Mouse (Mus musculus) natural killer cell, adult 2 months (primary cell): ENCODE results near the gene Fn3krp.
A peak's percentile ranks its signal among the peaks of the same experiment; 100 is the strongest.

Source experiments
- DNase-seq, 2 experiments: peaks; one replicate each; pipeline ENCODE4 v3.0.0; 2022; ENCODE audit warnings: low spot score in 2 of 2

Fn3krp gene

DNA sequence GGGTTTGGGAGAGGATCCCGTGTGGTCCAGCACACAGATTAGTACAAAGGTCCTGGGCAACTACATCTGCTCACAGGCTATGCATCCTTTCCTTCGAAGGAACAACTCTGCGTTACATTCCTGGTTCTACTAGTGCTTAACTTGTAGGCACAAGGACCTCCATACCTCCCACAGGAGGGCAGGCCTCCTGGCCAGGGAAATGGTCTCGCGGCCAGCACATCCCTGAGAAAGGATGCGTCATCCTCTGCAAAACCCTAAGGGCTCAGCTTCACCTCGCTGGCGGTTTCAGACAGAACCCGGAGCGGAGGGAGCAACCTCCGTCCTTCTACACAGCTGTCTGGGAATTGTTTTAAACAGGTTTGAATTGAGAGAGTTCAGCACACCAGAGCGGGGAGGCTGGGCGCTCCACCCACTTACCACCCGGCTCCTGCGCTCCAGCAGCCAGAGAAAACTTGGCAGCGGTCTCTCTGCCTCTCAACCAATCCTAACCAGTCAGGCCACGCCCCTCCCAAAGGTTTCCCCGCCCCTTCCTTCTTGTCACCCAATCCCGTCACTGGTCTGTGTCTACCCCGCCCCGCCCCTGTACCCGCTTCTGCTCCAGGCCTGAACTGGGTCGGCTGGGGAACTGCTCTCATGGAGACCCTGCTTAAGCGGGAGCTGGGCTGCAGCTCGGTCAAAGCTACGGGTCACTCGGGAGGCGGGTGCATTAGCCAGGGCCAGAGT, at the start of gene Fn3krp:
Gene Fn3krp (plus strand): TSS at position 572 of the 723 bp plus-strand sequence.
- peak; percentile 96 to 97 for DNase-seq

DNA sequence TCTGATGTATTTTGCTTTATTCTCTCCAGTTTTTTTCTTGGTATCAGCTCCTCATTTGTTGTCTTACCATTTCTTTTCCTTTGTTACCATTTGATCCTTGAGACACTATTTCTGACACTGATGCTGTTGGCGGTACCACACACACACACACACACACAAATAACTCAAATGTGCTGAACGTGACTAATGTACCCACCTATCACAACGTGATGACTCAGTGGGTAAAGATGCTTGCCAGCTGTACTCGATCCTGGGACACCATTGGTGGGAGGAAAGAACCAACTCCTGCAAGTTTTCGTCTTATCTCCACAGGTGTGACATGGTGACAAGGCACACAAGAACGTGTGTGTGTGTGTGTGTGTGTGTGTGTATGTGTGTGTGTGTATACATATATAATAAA, 47.9 kb upstream of the Fn3krp start:
- DNase-seq: no peak

DNA sequence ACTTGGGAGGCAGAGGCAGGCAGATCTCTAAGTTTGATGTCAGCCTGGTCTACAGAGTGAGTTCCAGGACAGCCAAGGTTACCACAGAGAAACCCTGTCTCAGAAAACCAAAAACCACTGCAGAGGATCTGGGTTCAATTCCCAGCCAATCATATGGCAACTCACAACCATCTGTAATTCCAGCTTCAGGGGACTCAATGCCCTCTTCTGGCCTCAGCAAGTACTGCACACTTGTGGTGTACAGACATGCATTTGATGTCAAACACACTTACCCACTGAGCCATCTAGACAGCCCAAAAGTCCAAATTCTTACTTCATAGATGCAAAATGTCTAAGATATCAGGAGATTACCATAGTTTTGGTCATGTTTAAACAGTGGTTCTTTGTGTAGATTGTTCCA, 42.6 kb upstream of the Fn3krp start:
- no peak for DNase-seq

DNA sequence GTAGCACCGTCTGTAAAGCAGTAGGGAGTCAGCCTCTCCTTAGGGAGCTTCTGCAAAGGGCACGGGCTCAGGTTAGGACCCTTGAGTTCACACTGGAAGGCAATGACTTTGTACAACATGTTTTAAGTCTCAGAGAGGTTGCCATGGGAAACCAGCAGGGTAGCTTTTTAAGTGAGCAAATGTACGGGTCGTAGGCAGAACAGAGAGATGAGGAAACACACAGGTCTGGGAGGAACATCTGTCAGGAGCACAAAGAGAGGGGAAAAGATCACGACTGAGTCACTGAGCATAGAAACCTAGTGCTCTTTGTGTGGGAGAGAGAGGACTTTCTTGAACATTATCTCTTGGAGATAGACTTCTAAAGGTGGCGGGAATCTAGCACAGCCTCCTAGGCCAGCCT, 40.9 kb upstream of the Fn3krp start:
- no peak for DNase-seq

DNA sequence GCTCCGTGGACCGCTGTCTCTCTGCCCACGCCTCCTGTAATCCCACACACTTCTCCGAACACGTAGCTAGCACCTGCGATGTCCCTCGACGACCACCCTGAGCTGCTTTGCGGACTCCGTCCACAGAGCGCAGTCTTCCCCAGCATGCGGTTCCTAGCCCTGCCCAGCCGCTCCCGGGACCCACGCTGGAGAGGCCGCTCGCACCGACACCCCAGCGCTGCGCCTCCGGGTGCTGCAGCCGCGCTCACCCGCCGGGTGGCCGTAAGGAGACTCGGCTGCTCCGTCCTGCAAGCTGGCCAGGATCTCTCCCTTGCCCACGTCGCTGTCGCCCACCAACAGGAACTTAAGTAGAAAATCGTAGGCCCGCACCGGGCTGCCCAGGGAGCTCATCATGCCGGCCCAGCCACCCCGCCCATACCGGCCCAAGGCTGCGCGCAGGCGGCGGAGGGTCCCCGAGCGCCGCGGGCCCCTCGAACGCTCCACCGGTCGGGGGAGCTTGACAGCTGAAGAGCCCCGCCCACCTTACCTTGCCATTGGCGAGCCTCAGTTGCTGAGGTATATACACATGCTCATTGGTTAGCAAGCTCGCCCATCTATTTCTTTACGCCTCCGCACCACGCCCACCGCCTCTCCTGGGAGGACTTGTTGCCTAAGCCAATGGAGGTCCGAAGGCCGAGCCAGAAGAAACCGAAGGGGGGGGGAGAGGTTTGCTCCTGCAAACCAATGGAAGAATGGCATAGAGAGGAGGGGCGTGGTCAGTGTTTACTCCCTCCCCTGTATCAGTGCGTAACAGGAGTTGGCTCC, 33.2 kb upstream of the Fn3krp start, which contains the start of gene Rab40b:
Gene Rab40b (minus strand): TSS at position 502 of the 804 bp plus-strand sequence.
- no peak for DNase-seq

DNA sequence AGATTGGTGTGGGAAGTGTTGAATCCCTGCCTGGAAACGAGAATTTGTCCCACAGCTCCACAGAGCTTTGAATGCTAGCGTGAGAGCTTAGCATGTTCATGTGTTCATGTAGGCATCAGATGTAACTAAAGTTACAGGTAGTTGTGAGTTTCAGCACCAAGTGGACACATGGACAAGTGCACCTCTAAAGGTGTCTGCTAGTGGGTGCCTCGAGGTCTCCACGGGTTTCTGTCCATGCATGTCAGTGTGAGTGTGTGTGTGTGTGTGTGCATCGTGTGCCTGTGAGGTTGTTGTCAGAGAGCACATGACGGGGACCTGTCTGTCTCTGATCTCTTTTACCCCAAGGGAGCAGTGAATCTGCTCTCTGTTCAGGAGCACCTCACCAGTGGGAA, 32.7 kb upstream of the Fn3krp start:
- no peak for DNase-seq

DNA sequence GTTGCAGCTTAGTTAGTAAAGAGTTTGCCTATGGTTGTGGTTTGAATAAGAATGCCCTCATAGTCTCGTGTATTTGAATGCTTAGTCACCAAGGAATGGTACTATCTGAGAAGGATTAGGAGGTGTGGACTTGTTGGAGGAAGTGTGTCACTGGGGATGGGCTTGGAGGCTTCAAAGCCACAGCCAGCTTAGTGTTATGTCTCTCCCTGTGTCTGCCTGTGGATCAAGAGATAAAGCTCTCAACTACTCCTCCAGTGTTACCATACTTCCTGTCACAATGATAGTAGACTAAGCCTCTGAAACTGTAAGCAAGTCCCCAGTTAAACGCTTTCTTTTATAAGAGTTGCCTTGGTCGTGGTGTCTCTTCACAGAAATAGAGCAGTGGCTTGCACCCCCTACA, 30.4 kb upstream of the Fn3krp start:
- DNase-seq: no peak

DNA sequence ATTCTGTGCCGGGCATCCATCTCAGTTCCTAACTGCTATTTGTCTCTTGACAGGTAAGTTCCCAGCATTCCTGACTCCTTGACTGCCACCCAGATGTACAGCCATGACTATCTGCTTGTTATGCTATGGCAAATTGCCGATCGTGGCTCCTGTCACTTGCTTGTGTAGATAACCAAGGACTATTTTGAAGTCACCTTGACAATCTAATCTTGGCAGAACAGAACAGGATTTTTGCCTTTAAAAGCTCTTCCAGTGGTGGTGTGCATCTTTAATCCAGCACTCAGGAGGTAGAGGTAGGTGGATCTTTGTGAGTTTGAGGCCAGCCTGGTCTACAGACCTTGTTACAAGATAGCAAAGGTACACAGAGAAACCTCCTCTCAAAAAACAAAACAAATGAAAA, 28.8 kb upstream of the Fn3krp start:
- DNase-seq: no peak

DNA sequence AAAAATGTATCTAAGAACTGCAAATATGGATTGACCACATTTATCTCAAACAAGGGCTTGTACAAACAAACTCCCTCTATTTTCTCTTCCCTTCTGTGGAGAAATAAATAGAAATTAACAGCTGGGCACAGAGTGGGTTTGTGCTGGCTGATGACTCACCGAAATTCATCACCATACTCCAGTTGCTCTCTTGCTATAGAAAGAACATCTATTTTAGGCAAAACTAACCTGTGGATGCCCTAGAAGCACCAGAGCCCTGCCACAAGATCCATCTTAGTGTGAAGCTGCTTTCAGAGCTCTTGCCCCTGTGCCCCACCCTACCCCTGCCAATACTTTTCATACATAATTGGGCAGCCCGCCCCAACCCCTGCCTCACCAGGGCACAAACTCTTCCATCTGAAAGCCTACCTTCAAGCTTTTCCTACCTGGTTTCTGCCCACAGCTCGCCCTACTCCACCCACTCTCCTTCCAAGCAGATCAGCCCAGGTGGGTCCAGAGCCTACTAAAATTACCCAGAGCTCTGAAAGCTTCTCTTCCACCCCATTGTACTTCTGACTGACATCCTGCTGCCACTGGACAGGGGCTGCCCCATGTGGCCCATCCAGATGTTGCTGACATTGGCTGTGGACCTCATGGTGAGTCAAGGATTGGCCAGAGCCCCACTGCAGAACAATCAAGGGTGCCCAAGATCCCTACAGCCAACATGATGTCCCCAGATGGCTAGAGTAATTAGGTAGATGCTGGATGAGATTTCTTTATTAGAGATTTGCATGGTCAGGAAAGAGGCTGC, 13.6 kb upstream of the Fn3krp start:
- no peak for DNase-seq

DNA sequence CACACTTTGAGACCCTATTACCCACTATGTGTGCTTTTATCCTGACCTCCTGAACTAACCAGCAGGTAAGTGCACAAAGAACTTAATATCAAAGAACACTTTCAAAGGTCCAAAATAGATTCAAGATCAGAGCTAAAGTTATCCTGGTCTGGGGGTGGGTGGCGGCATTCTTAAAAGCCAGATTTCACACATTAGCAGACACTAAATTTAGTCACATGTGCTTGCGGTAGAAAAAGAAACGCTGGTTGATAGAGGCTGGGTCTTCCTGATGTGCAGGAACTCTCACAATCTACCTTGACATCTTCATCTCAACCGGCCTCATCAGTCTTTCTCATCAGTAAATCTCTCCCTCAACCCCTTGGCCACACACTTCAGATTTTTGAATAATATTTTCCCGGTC, 6.4 kb upstream of the Fn3krp start:
- DNase-seq: no peak

DNA sequence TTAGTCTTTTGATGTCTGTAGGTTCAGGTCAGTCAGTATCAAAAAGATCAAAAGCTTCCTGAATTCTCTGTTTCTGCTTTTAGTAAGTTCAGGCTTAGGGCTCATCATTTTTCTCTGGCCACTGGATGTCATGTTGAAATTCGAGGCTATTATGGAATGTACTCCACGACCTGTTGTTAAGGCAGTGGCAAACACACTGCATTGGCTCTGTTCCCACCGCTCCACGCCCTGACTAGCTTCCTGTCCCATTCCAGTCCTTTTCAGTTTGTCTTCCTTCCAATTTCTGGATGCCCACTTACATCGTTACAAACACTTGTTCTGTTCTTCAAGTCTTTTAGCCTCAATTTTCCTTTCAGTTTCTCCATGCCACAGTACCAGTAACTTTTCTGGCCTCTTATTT, 5.8 kb upstream of the Fn3krp start:
- no peak for DNase-seq

DNA sequence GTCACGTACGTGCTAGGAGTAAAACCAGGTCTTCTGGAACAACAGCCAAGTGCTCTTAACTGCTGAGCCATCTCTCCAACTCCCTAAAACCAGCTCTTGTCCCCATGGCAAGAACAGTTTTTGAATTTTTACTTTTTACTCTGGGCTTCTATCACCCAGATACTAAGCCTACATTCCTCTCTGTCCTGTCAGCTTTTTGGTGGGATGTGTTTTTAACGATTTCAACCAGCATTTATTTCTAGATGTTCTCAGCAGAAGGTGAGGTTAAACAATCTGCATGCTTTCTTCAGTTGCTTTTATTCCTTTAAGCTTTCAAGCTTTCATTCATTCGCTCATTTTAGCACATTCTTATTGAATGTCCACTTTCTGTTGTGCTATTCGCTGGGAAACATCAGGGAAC, 3.2 kb upstream of the Fn3krp start:
- no peak for DNase-seq

DNA sequence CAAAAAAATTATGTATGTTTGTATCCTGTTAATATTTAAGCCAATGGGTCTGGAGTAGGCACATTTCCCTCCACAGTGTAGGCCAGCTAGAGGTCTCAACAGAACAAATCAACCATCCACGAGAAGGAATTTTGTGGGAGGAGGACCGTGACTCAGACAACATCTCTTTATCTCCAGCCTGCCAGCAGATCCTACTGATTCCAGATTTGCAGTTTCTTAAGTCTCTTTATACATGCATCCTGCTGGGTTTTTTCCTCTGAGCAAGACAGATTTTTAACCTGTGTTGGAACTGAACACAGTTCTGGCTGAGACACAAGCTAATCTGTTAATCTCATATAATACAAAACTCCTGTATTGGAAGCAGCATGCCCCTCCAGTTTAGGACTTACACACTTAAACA, 2.3 kb upstream of the Fn3krp start:
- DNase-seq: no peak

DNA sequence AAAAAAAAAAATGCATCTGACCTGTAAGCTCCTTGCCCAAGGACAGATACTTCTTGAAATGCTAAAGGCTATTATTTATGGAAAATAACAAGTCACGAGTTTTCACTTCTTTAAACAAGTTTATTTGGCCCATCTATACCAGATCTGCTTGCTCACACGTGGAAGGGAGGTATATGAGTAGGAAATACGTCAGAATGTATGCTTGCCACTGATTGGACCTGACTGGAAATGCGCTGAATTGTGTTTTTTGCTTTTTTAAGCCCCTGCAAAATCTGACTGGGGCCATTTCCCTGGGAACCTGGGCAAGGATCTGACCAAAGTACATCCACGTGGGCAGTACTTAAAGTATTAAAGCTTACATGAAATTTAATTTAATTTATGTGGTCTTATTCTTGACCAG, 822 bp upstream of the Fn3krp start:
- no peak for DNase-seq

DNA sequence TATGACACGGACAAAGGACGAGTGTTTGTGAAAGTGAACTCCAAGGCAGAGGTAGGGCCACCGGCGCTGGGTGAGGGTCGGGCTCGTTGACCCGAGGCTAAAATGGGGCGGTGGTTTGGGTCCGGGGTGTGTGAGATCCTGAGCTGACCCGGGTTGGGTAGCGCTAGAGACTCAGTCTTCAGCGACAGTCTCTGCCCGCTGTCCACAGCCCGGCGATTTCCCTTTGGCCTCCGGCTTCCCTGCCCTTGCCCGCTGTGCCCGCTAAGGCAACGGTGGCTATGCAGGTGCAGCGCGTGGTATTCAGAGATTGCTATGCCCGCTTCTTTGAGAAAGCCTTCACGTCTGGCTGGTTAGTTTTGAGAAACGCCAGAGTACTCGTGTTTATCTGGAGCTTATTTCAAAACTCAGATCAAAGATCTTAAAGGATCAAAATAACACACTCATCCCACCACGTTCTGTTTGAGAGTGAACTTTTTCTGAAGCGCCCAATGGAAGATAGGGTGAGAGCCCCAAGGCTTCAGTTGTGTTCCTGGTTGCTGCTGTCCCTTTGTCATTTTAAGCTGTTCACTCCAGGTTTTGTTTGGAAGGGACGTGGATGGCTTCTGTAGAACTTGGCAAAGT, 462 bp downstream of the Fn3krp start:
- no peak for DNase-seq

DNA sequence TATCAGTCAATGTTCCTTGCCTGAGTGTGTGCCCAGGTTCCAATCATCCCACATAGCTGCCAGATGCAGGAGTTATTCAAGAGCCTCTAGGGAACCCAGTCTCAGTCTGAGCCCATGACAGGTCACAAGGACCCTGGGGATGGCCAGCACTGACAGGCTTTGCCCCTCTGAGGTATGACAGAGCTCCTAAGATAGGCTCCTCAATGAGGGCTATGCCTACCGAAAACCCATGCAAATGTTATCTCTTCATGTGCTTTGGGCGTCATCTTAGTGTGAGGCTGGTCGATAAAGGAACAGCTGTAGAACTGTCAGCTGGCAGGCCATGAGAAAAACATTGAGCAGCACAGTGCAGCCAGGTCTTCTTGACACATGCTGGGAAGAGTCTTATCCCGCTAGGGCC, 12.2 kb downstream of the Fn3krp start:
- no peak for DNase-seq

DNA sequence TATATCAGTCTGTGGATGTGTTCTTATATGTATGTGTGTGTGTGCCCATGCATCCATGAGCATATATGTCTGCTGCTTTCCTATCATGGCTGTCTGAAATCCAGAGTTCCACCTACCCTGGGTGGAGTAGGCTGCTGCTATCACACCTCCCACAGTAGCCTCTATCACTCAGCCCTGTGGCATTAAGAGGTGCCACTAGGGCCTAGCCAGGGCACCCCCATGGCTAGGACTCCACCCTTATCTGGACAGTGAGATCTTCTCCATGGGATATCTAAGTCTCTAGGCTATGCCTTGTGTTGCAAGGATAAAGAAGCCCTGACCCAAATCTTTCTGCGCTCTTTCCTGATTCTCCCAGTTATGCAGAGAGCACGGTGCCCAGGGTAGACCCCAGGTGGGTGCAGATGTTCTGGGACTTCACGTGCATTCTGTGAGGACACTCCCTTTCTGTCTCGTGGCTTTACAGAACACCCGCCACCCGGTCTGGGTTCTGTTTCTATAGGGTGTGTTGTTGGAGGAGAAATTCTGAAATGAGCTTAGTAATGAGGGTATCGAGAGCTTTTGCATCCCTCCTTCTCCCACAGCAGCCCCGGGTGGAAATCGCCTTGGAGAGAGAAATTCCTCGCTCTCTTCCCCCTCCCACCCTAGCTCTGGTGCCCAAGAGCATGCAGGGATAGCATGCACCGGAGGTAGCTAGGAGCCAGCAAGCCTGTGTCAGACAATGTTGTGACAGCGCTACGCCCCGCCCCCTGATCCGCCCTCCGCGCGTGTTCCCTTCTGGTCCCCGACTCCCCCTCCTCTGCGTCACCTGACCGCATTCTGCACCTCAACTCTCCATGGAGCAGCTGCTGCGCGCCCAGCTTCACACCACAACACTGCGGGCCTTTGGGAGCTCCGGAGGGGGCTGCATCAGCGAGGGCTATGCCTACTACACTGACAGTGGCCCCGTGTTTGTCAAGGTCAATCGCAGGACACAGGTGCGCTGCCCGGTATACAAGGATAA, 13.3 kb downstream of the Fn3krp start, which contains the start of gene Fn3k:
Gene Fn3k (plus strand): TSS at position 758 of the 1,000 bp plus-strand sequence.
- DNase-seq: peak; percentile 71 to 82

DNA sequence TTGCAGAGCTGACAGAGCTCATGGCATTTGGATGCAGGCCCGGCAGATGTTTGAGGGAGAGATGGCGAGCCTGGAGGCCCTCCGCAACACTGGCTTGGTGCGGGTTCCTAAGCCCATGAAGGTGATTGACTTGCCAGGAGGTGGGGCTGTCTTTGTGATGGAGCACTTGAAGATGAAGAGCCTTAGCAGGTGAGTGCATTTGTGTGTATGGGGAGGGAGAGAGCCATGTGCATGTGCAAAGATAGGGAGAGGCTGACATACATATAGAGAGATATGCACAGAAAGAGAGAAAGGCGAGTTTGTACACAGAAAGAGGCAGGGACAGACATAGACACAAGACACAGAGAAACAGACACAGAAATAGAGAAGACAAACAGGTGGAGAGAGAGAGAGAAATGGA, 16.0 kb downstream of the Fn3krp start:
- DNase-seq: no peak

DNA sequence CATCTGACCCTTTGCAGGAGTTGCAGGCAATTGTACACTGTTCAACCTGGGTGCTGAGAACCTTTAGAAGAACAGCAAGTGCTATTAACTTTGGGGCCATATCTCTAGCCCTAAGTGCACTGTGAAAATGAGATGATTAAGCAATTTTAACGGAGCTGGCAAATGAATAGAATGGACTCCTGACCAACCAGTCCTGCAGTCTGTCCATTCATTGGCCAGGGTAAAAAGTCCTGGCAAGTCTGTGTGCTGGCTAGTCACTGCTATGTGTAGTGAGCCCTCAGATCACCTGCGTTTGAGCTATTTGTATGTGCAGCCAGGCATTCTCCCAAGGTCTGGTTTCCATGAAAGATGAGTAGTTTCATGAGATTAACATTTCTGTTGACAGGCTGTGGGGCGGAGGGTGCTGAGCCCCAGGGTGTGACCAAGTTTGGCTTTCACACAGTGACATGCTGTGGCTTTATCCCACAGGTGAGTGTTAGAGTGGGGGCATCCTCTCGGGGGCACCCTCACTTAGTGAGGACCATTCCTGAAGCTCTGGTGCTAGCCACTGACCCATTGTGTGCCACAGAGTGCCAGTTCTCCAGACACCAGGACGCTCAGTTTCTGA, 18.6 kb downstream of the Fn3krp start:
- DNase-seq: no peak

DNA sequence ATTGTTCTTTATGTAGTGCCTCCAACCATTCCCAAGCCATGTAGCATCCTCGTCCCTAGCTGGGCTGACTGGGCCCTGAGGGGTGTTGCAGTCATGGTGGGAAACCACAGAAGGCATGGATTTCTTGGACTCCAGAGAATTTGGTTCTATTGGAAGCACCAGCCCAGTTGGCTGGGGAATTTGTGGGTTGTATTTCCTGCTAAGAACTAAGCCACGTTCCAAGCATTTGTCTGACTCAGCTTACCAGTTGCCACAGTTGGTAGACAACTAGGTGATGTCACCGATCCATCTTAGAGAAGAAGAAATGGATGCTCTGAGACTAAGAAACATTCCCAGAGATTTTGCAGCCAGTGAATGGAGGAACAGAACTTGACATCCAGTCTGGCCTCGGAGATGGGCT, 20.5 kb downstream of the Fn3krp start:
- no peak for DNase-seq
